Mouse (Mus musculus): Measurements from ENCODE around the gene Erc1.

GRCm38 (mm10) chr6:119680746-119681145 is 167.2 kb downstream of the Erc1 start:
- TF ChIP-seq CTCF (IDR thresholded peaks at IDR 0.05; ENCODE audit: extremely low read depth, insufficient read depth, insufficient read length, insufficient replicate concordance): no peak
- TF ChIP-seq POLR2A (IDR thresholded peaks at IDR 0.05; ENCODE audit: low read depth, low read length): no peak

Data from spleen, adult 2 months (tissue).